ENCODE assay signal across 8 mouse cellular contexts in the genomic region with DNA sequence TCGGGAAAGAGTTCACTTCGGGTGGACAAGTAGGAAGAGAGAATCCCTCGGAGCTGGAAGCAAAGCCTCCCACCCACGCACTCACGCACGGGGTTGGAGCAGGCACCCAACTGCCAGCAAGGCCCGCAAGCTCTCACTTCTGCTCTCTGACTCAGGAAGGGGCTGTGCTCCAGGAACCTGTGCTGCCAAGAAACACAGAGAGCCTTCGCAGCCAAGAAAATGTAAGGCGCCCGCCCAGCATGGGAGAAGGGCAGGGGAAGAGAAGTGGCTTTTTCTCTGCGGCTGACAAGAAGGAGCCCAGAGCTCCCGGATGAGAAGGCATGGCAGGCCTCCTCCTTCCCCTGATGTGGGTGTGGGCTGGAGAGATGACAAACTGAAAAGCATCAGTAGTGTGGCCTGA.
DNase-seq lines count a peak whose midpoint lies in the region; ATAC-seq lines count a peak whose summit lies in the region.

No protein-coding gene starts in this region.

- ATAC-seq in megakaryocyte, adult 5-6 weeks (ENCODE audit: poor library complexity, severe bottlenecking) = no peak

- peak; percentile 11 for DNase-seq in adrenal gland, postnatal 25 days
- no peak for DNase-seq in adrenal gland, adult 18-20 months (ENCODE audit: low spot score in 2 of 2)
- peak; percentile 25 for DNase-seq in ZHBTc4 (ENCODE audit: low read depth, low spot score)
- DNase-seq in frontal cortex, postnatal 14 days (ENCODE audit: low spot score in 2 of 2) = peak; percentile 58 to 66
- peak; percentile 54 to 83 for DNase-seq in left cerebral cortex, adult 9 months (ENCODE audit: low spot score in 2 of 2)
- peak; percentile 34 to 60 for DNase-seq in urinary bladder, postnatal 4 days (ENCODE audit: low spot score in 2 of 2)
- no peak for DNase-seq in embryo, embryonic 11 days

Comparison
In these comparisons a context has a peak if more than half of its experiments do, and no peak if none do; other contexts are left out.
1. DNase-seq: peak in adrenal gland, postnatal 25 days (single experiment), ZHBTc4 (single experiment), frontal cortex, postnatal 14 days (2 of 2), left cerebral cortex, adult 9 months (2 of 2) and urinary bladder, postnatal 4 days (2 of 2); none in adrenal gland, adult 18-20 months (0 of 2) and embryo, embryonic 11 days (single experiment).